Mouse (Mus musculus) G1E (cell line): ENCODE data around the gene Pnrc1.

Experiments used
- CTCF ChIP-seq: IDR thresholded peaks from 2 replicates; pipeline ENCODE4 v1.5.1; 2012; ENCODE audit warnings: low read depth, low read length, inconsistent platforms, mixed read lengths
- GATA1 ChIP-seq: IDR thresholded peaks from 2 replicates; pipeline ENCODE4 v1.6.1; 2012; ENCODE audit warnings: borderline replicate concordance, low read length, inconsistent platforms, mixed read lengths
- GATA2 ChIP-seq: IDR thresholded peaks from 2 replicates; pipeline ENCODE4 v1.6.1; 2012; ENCODE audit warnings: low read depth, low read length, inconsistent platforms, borderline replicate concordance
- POLR2AphosphoS5 ChIP-seq: IDR thresholded peaks from 2 replicates; pipeline ENCODE4 v1.6.1; 2012; ENCODE audit warnings: low read depth, low read length, inconsistent platforms; ENCODE audit not compliant: insufficient replicate concordance
- TAL1 ChIP-seq: conservative IDR thresholded peaks from 2 replicates; pipeline ENCODE4 v1.6.1; 2012; ENCODE audit warnings: low read depth, low read length, inconsistent platforms, mixed read lengths

DNA sequence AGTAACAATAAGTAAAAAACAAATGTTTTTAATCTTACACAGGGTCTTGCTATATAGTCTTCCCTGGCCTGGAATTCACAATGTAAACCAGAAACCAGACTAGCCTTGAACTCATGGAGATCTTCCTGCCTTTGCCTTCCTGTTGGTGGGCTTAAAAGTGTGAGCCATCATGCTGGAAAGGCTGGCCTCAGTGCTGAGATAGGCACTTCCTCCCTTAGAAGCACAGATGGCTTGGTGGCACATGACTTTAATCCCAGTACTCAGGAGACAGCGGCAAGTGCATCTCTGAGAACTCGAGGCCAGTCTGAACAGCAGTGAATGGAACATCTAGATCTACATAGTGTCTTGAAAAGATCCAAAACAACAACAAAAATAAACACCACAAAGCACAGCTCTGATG, 39.1 kb downstream of the Pnrc1 start:
- TF ChIP-seq CTCF (no peak), GATA2 (no peak), POLR2AphosphoS5 (no peak), TAL1 (no peak), GATA1 (no peak)
